Mouse (Mus musculus) cerebellum, postnatal 36 days (tissue): ENCODE results near the gene Aoah.

ENCODE experiments used
- DNase-seq, 2 experiments: peaks; one replicate each; pipeline ENCODE4 v3.0.0; 2021 to 2022; ENCODE audit warnings: mixed read lengths in 2 of 2

Gene Aoah

DNA sequence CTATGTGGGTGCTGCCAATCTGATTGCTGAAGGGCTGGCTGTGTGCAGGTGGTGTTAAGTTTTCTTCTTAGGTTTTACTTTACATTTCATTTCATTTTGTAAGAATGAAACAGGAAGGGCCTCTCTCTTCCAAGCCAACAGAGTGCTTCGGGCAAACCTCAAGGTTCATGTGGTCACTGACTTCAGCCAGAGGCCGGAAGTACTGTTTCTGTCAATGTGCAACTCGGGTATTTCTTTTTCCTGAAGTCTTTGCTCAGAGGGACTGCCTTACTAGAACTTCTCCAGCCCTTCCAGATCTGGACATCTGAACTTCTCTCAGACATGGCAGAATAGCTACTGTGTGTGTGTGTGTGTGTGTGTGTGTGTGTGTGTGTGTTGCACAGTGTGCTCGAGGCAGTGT lies at the start of gene Aoah:
Gene Aoah, plus strand, starts transcription at position 213 of the 400 bp plus-strand sequence.
- DNase-seq: no peak

DNA sequence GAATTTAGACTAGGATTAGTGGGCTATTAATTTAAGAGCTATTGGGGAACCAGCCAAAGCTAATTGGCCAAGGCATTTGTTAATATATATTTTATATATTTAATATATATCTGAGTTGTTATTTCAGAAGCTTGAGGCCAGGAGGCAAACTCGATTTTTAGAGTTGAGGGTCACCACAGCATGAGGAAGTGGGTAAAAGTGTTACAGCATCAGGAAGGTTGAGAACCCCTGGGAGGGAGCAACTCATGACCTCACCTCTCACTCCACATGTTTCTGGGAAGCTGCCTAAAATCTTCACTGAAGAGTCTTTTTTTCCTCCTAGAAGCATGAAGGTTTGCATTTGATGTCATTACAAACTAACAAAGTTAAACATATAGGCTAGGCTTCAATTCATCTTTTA lies 39.1 kb upstream of the Aoah start:
- DNase-seq: no peak

DNA sequence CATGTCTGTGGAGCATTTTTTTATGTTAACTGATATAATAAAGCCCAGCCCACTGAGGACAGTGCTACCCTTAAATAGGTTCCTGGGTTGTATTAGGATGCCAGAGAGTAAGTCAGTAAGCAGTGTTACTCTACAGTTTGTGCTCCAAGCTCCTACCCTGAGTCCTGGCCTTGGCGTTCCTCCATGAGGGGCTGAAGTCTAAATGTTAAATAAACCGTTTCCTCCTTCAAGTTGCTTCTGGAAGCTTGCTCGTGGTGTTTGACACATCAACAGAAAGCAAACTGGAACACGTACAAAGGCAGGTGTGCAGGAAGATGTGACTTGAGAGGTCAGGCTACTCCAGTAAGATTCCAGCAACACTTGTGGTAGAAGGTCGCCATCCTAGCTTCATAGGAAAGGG lies 10.3 kb upstream of the Aoah start:
- DNase-seq: no peak

DNA sequence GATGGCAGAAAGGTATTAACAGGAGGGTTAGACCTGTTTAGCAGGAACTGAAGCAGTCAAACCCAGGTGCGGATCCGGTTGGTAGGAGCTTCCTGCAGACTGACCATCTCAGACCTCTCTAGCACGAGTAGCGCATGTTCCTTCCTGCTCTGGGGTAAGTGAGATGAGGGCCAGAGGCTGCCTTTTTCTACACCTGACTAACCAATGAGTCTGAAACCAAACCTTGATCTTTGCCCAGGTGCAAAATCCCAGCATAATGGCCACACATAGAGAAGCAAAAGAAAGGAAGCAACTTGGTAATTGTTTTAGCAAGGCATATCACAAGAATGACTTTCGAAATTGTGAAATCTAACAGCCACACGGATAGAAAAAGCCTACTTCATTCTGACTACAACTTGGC lies 9.9 kb upstream of the Aoah start:
- no peak for DNase-seq

DNA sequence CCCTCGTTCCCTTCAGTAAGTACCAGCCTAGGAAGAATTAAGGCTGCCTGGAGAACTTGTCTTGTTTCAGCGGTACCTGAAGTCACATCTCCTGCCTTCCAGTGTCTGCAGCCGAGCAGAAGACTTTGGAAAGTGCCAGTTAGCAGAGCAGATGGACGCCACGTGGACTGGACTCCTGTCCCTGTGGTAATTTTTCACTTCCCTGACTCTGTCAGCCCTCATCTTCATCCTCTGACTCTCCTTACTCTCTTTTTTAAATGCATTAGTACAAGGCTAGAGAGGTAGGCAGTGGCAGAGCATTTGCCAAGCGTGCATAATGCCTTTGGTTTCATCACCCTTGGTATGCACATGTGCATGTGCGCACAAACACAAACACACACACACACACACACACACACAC lies 8.0 kb upstream of the Aoah start:
- DNase-seq: peak; percentile 13 to 15

DNA sequence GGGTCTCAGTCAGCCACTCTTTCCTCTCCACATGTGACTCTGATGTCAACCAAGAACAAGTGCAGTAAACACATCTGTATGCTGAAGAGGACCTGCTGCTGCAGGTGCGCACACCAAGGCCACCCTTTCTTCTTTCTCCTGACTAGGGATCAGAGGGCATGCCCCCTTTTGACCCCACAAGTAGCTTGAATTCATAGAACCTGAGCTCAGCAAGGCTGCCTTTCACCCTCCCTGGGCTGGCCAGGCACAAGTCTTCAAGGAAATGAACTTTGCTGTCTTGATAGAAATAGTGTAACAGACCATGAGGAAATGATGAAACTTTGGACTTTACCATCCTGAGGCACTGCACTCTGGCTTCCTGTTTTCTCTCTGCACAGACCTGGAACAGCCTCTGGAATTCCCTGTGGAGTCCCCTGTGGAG lies 7.1 kb upstream of the Aoah start:
- DNase-seq: no peak

DNA sequence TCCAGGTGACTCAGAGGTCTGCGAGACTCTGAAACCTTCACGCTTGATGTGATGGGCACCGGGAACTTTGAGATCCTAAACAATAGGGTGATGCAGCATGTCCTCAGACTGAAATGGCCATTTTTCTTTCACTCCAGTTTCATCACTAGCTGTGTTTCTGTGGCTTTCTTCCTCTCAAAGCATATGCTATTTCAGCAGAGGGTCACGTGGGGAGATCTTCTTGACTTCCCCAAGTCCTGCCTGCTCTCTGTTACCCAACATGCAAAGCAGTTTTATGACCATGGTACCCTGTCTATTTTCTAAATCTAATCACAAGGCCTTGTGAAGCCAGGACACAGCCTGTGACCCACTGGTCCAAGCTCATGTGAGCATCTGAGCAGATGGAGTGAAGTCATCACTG lies 6.0 kb upstream of the Aoah start:
- DNase-seq: no peak

DNA sequence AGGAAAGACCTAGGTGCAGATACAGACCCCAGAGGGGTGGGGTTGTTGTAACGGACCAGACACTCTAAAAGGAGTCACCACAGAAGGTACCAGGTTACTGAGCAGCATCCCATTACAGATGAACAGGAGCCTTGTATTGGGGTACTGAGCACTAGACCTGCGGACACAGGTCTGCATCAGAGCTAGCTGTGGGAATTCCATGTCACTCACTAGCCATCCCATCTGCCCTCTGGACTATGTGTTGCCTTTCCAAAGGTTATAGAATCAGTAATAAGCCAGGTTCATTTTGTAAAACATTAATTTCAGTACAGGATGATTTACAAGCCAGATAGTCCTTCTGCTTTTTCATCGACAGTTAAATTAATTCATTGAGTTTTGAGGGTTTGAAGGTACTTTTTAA lies 2.7 kb downstream of the Aoah start:
- DNase-seq: no peak

DNA sequence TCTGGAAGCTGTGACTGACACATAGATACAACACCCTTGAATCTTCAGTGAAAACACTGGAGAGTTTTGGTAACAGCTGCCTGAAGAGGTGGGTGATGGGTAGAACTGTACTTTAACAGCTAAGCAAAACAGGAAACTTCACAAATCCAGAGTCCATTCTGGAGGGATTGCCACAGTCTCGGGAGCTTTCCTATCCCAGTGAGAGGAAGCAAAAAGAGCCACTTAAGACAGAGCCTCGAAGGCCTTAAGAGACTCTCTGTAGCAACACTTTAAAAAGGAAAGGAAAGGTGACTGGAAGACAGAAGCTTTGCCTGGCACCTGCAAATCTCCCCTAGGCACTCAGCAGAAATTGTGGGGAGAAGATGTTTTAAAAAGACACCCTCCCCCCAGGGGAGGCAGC lies 4.6 kb downstream of the Aoah start:
- DNase-seq: no peak

DNA sequence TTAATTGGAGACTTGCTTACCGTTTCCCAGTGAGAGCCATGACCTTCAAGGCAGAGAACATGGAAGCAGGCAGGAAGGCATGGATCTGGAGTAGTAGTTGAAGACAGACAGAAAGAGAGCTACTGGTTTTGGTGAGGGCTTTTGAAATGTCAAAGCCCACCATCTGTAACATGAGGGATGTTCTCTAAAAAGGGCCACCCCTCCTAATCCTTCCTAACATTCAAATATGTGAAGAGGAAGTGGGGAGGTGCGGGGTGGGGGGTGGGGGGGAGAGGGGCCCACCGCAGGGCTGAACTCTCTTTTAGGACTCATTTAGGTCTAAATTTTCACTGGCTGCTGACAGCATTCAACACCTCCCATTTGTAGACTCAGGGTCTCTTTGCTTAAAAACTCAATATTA lies 5.9 kb downstream of the Aoah start:
- DNase-seq: no peak

DNA sequence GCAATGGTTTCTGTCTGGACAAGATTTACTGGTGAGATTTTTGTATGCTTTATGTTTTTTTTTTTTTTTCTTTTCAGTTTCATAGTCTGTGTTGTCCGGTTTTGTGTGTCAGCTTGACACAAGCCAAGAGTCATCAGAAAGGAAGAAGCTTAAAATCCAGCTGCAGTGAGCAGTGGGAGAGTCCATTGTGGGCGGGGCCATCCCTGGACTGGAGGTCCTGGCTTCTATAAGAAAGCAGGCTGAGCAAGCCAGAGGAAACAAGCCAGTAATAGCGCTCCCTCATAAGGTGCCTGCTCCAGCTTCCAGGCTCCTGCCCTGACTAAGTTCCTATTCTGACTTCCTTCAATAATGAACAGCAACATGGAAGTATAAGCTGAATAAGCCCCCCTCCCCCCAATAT lies 6.7 kb downstream of the Aoah start:
- no peak for DNase-seq

DNA sequence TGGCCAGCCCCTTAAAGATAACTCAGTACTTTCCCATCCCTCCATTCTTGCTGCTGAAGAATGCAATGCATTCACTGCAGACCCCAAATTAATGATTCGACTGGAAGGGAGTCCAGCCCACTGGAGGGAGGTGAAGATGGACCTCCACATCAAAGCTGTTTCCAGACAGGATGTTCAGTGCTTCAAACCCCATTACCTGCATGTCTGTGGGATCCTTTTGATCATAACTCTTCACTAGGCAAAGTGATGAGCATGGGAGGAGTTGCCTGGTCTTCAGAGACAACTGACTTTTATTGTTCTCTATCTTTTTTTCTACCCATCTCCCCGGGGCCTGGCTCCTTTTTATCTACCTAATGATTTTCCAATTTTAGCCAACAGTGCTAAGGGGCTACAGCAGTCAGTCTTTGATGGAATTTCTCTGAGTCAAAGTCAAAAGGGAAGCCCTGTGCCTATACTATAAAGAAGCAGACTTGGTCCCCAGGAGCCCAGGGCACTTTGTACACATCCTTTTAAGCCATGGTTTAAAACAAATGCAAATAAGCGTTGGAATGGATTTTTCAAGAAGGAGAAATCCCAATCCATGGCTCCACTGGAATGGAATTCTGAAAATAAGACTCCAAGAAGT lies 18.0 kb downstream of the Aoah start:
- DNase-seq: no peak

DNA sequence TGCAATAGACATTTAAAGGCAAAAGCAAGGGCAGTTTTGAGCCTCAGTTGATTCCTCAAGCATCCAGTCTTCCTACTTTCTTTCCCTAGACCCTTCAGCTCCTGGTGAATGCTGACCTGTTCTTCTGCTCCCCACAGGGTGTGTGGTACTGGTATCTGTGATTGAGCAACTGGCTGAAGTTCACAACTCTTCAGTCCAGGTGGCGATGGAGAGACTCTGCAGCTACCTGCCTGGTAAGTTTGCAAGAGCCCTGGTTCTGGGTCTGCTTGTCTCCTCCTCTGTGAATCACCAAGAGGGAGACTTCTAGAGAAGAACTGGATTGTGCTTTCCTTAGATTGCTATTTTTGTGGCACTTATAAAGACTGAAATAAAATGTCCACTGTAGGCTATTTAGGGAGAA lies 22.5 kb downstream of the Aoah start:
- DNase-seq: no peak

DNA sequence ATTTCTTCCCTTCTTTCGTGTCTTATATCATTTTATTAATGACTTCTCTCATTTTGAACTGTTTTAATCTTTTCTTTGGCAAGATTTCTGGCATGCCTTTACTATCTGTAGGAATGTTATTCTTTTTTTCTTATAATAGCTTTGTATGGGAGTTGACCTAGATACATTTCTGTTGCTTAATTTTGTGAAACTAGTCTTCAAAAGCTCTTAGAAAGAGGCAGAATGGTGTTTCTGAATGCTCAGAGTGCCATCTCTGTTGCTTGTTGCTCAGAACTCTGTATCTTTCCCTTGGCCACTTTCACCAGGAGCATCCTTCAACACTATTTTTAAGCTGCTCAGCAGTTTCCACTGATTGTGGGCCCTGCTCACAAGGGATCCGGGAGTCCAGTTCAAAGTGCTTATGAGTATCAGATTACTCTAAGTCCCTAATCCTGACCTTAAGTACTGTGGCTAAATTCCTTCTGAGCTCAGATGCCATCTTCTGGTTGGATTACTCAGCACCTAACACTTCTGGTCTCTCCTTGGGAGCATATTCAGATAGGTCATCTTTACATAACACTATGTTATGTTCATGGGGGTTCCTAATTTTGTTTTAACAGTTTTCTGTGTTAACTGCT lies 26.9 kb downstream of the Aoah start:
- DNase-seq: no peak

DNA sequence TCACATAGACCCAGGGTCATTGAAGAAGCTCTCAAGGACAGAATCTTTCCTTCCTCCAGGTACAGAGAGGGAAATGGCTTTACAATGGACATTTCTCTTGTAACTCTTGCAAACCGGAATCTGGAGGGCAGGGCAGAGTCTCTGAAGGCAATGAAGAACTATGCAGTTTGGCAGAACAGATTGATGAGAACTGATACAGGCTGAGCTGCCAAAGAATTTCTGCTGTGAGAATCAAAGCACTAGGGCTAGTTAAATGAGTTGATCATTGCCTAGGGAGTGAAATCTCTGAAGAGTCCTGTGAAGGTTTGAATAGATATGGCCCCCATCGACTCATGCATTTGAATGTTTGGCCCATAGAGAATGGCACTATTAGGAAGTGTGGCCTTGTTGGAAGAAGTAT lies 34.8 kb downstream of the Aoah start:
- DNase-seq: no peak

DNA sequence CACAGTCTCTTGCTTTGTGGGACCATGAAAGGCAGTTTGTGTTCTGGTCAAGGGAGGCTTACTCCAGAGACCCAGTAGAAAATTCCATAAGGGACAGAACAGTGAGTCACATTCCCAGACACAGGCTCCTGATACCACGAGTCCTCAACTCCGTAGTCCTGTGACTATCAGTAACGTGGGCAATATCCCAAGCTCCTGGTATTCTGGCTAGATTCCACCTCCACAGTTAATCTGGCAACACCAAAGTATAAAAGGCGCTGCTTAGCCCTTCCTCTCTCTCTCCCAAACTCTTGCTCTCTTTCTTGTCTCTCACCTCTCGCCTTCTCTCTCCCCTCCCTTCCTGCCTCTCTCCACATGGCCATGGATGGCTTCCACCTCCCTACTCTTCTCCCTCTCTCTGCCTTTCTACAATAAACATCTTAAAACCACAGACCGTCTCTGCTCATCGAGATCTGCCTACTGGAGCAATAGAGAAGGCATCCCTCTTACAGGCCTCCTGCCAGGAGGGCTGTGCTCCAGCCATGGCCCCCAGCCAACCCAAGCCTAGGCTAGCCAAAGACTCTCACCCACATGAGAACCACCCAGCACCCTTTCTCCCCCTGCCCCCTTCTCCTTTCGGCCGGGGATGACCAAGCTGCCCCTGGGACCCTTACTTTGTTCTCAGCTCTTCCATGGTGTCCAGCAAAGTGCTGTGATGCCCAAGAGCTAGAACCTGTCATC lies 35.4 kb downstream of the Aoah start:
- no peak for DNase-seq

DNA sequence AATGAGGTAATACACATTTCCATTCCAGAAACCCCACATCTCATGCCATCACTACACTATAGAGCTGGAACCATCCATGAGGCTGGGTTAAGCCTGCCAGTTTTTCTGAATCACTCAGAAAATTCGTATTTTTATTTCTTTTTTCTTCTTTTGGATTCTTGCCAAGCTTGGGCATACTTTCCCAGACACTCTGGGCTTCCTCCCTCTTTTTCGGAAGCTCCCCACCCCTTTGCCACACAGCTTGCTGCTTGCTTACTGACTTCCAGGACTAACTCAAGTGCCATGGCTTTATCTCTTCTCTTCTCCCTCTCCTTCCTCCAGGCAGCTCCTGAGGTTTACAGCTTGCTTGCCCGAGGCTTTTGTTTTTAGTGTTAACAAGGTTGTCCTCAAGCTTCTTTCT lies 62.0 kb downstream of the Aoah start:
- DNase-seq: no peak

DNA sequence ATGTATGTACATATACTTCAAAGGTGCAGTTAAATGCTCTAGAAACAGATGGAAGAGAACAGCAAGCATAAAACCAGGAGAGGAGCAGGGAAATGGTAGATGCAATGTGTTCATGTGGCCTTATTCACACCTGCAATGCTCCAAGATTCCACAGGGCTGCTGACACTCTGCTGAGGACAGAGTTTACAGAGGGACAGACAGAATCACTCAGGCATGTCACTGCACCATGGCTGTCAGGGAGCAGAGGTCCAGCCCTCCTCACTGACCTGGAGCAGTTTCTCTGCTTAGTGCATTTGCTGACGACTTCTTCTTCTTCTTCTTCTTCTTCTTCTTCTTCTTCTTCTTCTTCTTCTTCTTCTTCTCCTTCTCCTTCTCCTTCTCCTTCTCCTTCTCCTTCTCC lies 105.5 kb downstream of the Aoah start:
- no peak for DNase-seq

DNA sequence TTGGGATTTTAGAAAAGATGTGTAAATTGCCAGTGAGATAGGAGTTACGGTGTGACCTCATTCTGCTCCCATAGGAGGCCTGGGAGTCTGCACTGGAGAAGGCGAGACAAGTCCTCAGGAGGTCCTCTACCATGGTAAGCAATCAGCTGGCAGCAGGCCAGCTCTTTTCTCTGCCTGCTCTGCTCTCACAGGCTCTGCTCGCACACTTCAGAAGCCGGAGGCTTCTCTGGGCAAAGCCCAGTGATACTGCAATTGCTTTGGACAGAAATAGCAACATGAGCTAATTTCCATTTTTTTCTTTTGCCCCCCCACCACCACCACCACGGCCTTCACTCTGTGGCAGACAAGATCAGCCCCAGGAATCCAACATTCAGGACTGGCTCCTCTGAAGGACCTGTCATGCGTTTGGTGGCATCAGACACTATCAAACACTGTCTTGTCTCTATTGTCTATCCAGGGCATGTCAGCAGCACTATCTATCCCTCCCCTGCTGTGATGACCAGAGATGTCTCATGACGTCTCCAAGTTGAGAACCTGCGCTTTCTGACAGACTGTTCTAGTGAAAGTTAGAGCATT lies 106.6 kb downstream of the Aoah start:
- DNase-seq: peak; percentile 72 to 73

DNA sequence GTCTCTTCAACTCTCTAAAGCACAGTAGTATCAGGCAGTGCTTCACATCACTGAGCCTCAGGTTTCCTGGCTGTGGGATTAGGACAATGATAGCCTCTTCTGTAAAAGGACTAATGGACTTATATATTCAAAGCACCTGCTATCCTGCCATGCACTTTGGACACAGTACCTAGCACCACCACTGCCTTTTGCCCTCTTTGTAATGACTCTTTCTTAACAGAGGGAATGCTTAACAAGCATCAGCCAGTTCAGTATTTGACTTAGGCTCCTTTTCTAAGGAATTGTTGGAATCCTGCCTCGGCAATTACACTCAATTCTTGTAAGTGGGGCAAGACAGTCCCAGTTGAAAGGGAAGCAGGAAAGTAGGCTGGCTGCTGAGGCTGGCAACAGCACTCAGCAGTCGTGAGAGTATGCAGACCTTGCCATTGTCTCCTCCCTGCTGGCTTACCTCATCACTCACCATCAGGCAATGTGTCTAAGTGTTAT lies 107.1 kb downstream of the Aoah start:
- no peak for DNase-seq

DNA sequence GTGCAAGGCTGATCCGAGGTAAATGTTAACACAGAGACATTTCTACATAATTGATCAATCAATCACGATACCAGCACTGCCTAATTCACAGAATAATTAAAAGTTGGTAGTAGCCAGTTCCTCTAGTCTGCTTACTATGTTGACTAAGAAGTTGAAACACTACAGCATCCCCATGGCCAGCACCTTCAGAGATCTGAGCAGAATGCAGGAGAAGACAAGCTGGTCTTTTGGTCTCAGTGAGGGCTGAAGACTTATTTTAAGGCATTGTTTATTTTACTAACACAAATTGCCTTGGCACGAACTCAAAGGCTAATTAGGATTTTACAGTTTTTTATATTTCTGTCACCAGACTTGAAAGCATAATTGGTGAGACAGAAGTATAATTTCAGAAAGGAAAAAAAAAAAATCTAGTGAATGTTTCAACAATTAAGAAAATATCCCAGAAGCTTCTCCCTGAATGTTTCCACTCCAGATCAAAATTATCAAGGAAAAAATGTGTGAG lies 107.8 kb downstream of the Aoah start:
- no peak for DNase-seq

DNA sequence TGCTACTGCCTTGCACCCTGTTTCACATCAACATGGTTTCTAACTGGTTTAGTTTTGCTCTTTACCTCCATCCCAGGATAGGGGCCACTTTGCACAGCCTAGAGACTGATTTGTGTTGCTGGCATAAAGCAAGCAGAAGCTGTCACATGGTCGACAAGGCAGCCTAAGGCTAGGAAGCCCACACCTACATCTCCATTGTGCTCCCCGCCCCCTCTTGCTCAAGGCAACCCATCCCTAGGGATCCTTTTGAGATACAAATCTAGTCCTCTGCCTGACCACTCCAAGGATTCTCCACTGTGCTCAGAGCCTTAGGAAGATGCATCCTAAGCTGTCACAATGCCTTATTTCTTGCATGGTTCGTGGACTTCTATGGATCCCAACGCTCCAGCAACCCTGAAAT lies 110.2 kb downstream of the Aoah start:
- no peak for DNase-seq

DNA sequence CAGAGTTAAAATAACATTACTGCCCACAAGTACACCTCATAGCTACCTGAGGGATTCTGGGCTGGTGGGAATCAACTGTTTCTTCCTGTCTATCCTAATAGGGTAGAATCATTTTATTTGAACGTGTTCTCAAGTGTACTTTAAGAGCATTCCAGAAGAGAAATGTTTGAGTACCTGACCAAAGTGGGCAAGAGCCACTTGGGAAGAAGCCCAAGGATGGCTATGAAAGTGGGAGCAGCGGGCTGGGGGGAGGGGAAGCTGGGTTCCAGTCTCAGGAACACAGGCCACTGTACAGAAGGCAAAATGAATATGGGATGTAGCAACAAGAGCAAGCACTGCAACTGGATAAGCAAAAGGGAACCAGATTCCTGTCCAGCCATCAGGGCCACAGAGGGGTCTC lies 111.3 kb downstream of the Aoah start:
- no peak for DNase-seq
